Mouse (Mus musculus) intestine, embryonic 16.5 days (tissue): ENCODE results near the gene Tbc1d9b. TPM values are rescaled to one million over a fixed set of nuclear protein-coding genes. Genes with fewer than 3 reads are reported as not detected.

Source experiments
- ATAC-seq: fragments of 200-750 bp; cut with Nextera tagmentation; 2 replicates; pipeline ENCODE4 v1.8.0; 2017; ENCODE audit warnings: moderate TSS enrichment, moderate library complexity
- H3K27ac ChIP-seq: fragments of 300-500 bp; sonication (generic); 2 replicates; pipeline ENCODE4 v1.5.1; 2014; ENCODE audit warnings: mild to moderate bottlenecking, low read length
- H3K27me3 ChIP-seq: fragments of 300-500 bp; sonication (generic); replicated peaks from 2 replicates; pipeline ENCODE4 v1.6.1; 2014; ENCODE audit warnings: low read length, control low read depth, mixed read lengths; ENCODE audit not compliant: control insufficient read depth, insufficient read depth
- H3K36me3 ChIP-seq: fragments of 300-500 bp; sonication (generic); 2 replicates; pipeline ENCODE4 v1.6.1; 2014; ENCODE audit warnings: low read length, control low read depth; ENCODE audit not compliant: control insufficient read depth, insufficient read depth
- H3K4me1 ChIP-seq: fragments of 300-500 bp; sonication (generic); 2 replicates; pipeline ENCODE4 v1.6.1; 2014; ENCODE audit warnings: low read length, control low read depth, mixed read lengths; ENCODE audit not compliant: control insufficient read depth, insufficient read depth
- H3K4me2 ChIP-seq: fragments of 300-500 bp; sonication (generic); 2 replicates; pipeline ENCODE4 v1.6.1; 2014; ENCODE audit warnings: low read depth, low read length, control low read depth
- H3K4me3 ChIP-seq: fragments of 300-500 bp; sonication (generic); 2 replicates; pipeline ENCODE4 v1.5.1; 2014; ENCODE audit warnings: mild to moderate bottlenecking, low read length
- H3K9ac ChIP-seq: fragments of 300-500 bp; sonication (generic); 2 replicates; pipeline ENCODE4 v1.6.1; 2014; ENCODE audit warnings: low read depth, low read length
- H3K9me3 ChIP-seq: fragments of 300-500 bp; sonication (generic); 2 replicates; pipeline ENCODE4 v1.6.1; 2016; ENCODE audit warnings: low read length, control low read depth; ENCODE audit not compliant: control insufficient read depth
- WGBS: fragments of 180-500 bp; shearing (Covaris S2); extraction: QIAGEN DNeasy Blood & Tissue Kit; methylation state at CpG from one replicate; pipeline ENCODE4 v1.1.7; 2014; 5-methylcytosine and 5-hydroxymethylcytosine counted together
- polyA plus RNA-seq: library from polyadenylated mRNA; unstranded; fragments of >200 nt; fragmentation: Nextera tagmentation; extraction: Ambion mirVana; gene quantifications from 2 replicates; pipeline ENCODE4 v1.2.1, GENCODE M21; 2015

Gene Tbc1d9b
- polyA plus RNA-seq, 1 experiment from 2014 or later, result 29.9 TPM

DNA sequence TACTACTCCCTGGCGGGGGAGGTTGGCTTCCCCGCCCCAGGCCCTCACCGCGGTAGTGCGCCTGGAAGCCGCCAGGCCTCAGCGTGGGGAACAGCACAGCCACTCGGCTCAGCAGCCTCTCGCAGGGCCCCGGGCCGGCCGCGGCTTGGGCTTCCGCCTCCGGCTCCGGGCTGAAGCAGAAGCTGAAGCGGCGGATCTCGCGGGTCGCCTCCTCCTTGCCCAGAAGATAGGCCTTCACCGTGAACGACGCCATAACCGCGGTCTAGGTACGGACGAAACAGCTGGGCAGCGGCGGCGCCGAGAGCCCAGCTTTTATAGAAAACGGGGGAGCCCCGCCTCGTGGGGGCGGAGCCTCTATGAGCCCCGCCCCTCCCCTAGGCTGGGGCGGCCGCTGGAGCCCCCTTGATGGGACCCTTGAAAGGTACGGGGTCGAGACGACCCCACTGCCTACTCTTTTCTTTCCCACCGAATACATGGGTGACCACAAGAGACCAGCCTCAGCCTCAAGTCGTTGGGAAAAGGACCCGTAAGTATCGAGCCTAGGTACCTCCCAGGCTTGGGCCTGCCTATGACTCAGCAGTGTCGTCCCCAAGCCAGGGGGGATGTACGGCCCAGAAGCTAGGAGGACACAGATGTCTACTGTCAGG is 79.4 kb downstream of the Tbc1d9b start, which contains the start of the genes Sqstm1 and Mgat4b:
Gene Sqstm1, minus strand, starts transcription at position 323 of the 647 bp plus-strand sequence.
Gene Mgat4b, plus strand, starts transcription at position 386 of the 647 bp plus-strand sequence.
- Histone ChIP-seq H3K9me3 (no peaks in the 10 kb centered on the region), H3K27ac (peak within 1 kb of the TSS; percentile 99), H3K4me2 (peak within 1 kb of the TSS; percentile 59), H3K9ac (peak within 1 kb of the TSS; percentile 98), H3K27me3 (no peaks in the 10 kb centered on the region), H3K36me3 (peaks cover 18% of the 10 kb centered on the region), H3K4me3 (peak within 1 kb of the TSS; percentile 99), H3K4me1 (peaks cover 31% of the 10 kb centered on the region)
- under 1% methylated on average over 48 of the region's 48 CpGs for WGBS
- ATAC-seq, result peak; percentile 81

DNA sequence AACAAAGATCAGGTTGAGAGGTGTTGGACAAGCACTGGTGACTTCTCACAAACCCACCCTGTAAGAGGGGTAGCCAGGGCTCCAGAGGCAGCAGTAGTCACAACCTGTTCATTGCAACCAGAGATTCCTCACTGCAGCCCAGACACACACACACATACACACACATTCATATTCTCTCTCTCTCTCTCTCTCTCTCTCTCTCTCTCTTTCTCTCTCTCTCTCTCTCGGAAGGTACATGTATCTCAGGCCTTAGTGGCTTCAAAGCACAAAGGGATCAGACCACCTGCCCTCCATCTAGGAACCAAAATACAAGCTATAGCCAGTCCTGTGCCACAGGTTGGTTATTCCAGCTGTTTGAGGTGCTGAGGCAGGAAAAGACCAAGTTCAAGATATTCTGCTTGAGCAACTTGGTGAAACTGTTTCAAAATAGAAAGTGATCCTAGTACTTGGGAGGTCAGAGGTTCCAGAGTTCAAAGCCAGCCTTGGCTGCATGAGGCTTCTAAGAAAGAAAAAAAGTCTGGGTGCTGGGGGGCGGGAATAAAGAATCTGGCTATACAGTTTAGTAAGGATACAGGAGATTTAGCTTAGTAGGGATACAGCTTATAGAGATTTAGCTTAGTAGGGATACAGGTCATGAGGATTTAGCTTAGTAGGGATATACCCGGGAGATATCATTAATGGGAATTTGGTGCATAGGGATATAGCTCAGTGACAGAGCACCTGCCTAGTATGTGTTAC is 80.3 kb downstream of the Tbc1d9b start:
- H3K9ac ChIP-seq, result peak overlapping the region; percentile 98; the same call in 1 of the 2 replicates
- H3K27me3 ChIP-seq, result no peaks in the 10 kb centered on the region
- WGBS, result 85% methylated on average over 3 of the region's 3 CpGs
- H3K9me3 ChIP-seq, result no peaks in the 10 kb centered on the region
- peaks cover 11% of the 10 kb centered on the region for H3K36me3 ChIP-seq
- H3K4me1 ChIP-seq, result peaks cover 34% of the 10 kb centered on the region
- H3K27ac ChIP-seq, result no peak overlapping the region
- H3K4me3 ChIP-seq, result peak overlapping the region; percentile 99
- H3K4me2 ChIP-seq, result peak overlapping the region; percentile 59
- no peak for ATAC-seq

DNA sequence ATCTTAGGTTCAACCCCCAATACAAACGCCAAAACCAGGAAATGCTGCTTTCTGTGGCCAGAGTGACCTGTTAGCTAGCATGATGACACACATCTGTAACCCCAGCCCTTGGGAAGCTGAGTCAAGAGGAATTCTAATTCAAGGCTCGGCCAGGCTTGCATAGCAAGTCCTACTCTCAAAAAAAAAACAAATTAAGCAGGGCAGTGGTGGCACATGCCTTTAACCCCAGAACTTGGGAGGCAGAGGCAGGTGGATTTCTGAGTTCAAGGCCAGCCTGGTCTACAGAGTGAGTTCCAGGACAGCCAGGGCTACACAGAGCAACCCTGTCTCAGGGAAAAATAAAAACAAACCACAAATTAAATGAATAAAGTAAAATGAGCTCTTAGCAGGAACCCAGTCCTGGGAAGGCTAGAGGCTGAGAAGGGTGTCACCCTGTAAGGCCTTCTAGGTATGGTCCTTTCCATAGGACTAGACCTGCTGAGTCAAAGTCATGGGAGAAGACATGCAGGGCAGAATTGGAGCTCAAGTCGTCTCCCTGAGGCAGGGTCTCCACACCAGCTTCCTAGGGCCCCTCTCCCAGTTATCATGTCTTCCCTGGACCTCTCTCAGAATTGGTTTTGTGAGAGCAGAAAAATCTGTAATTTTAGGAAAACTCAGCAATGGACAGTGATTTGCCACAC is 81.0 kb downstream of the Tbc1d9b start:
- no peak overlapping the region for H3K4me2 ChIP-seq
- no peak overlapping the region for H3K4me3 ChIP-seq
- no peak for ATAC-seq
- no peak overlapping the region for H3K9ac ChIP-seq
- H3K27me3 ChIP-seq, result no peaks in the 10 kb centered on the region
- H3K36me3 ChIP-seq, result peaks cover 4% of the 10 kb centered on the region; the same call in 1 of the 2 replicates
- H3K27ac ChIP-seq, result peak overlapping the region; percentile 73; the same call in 1 of the 2 replicates
- no peaks in the 10 kb centered on the region for H3K9me3 ChIP-seq
- peaks cover 38% of the 10 kb centered on the region for H3K4me1 ChIP-seq
- 71% methylated on average over 3 of the region's 3 CpGs for WGBS

DNA sequence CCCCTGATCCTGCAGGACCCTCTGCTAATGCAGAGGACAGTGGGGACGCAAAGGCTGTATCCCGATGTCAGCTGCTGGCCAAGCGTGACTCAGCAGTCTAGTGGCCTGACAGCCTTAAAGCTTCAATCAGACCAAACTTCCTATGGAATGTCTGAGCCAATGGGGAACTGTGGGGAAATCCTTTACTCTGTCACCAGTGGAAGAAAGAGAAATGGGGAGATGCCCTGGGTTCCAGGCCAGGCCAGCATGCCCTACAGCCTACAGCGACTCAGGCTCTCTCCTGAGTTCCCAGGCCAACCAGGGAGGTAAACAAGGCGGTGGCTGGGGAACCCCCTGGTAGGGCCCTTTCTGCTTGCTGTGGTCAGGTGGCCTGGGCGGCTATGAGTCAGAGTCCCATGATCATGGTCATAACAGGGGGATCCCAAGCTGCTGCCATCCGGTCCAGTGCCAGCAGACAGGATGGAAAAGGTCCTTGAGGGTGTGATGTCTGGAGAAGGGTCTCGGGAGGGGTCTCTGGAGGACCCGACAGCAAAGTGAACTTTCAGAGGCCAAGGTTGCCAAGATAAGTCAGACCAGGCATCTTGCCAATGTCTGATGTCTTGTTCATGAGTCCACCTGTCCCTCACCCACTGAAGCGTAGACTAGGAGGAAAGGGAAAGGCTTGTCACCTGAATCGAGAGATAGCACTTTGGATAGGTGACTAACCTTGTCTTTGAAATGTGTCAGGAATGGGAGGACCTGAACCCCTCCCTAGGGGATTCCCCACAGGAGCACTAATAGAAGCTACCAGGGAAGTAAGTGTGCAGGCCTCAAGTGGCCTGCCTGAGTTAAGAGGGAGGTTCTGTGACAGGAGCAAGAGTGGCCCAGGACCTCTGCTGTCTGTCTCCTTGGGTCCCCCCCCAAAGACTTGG is 81.9 kb downstream of the Tbc1d9b start:
- Histone ChIP-seq H3K9ac (no peak overlapping the region), H3K27ac (peak overlapping the region; percentile 73), H3K27me3 (no peaks in the 10 kb centered on the region), H3K4me2 (peak overlapping the region; percentile 7; the same call in 1 of the 2 replicates), H3K4me3 (no peak overlapping the region), H3K9me3 (no peaks in the 10 kb centered on the region), H3K36me3 (no peaks in the 10 kb centered on the region), H3K4me1 (peaks cover 47% of the 10 kb centered on the region)
- 47% methylated on average over 11 of the region's 11 CpGs for WGBS
- peak; percentile 51 for ATAC-seq

DNA sequence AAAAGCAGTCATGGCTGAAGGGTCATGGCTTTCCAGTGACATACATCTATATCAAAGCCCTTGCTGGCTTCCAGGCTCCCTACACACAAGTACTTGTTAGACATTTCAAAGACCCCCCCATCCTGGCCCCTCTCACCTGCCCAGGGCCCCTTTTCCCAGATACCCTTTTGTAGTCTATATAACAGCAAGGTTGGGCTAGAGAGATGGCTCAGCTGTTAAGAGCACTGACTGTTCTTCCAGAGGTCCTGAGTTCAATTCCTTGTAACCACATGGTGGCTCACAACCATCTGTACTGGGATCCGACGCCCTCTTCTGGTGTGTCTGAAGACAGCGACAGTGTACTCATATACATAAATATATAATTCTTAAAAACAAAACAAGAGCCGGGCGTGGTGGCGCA is 83.4 kb downstream of the Tbc1d9b start:
- H3K4me2 ChIP-seq, result no peak overlapping the region
- H3K36me3 ChIP-seq, result no peaks in the 10 kb centered on the region
- no peaks in the 10 kb centered on the region for H3K9me3 ChIP-seq
- no peak overlapping the region for H3K27ac ChIP-seq
- no peaks in the 10 kb centered on the region for H3K27me3 ChIP-seq
- no peak for ATAC-seq
- H3K4me1 ChIP-seq, result peaks cover 39% of the 10 kb centered on the region
- WGBS, result 89% methylated on average over 6 of the region's 6 CpGs
- no peak overlapping the region for H3K4me3 ChIP-seq
- H3K9ac ChIP-seq, result no peak overlapping the region

GRCm38 (mm10) chr11:50215633-50216032 is 84.4 kb downstream of the Tbc1d9b start:
- Histone ChIP-seq H3K27ac (no peak overlapping the region), H3K4me3 (no peak overlapping the region), H3K9ac (no peak overlapping the region), H3K9me3 (no peaks in the 10 kb centered on the region), H3K4me1 (peaks cover 42% of the 10 kb centered on the region), H3K27me3 (no peaks in the 10 kb centered on the region), H3K36me3 (no peaks in the 10 kb centered on the region), H3K4me2 (no peak overlapping the region)
- ATAC-seq, result no peak
- 37% methylated on average over 9 of the region's 9 CpGs for WGBS

- Histone ChIP-seq H3K4me3 (no peak overlapping the region), H3K27me3 (no peaks in the 10 kb centered on the region), H3K4me1 (peaks cover 36% of the 10 kb centered on the region), H3K9me3 (no peaks in the 10 kb centered on the region), H3K36me3 (no peaks in the 10 kb centered on the region), H3K27ac (no peak overlapping the region), H3K9ac (no peak overlapping the region; the same call in 1 of the 2 replicates), H3K4me2 (no peak overlapping the region)
- WGBS, result 69% methylated on average over 4 of the region's 4 CpGs
- no peak for ATAC-seq
Observed at GRCm38 (mm10) chr11:50216724-50217366, 85.6 kb downstream of the Tbc1d9b start.

GRCm38 (mm10) chr11:50217811-50218210 is 86.6 kb downstream of the Tbc1d9b start:
- peaks cover 31% of the 10 kb centered on the region for H3K4me1 ChIP-seq
- WGBS, result 52% methylated on average over 4 of the region's 4 CpGs
- no peaks in the 10 kb centered on the region for H3K27me3 ChIP-seq
- no peak overlapping the region for H3K4me2 ChIP-seq
- H3K4me3 ChIP-seq, result no peak overlapping the region
- no peaks in the 10 kb centered on the region for H3K9me3 ChIP-seq
- no peak for ATAC-seq
- H3K9ac ChIP-seq, result no peak overlapping the region
- no peaks in the 10 kb centered on the region for H3K36me3 ChIP-seq
- H3K27ac ChIP-seq, result peak overlapping the region; percentile 34
